Comparison of ENCODE assay signal across 8 mouse cellular contexts in genomic region chr1:59913869-59914225, GRCm38 (mm10). TPM values are rescaled to one million over a fixed set of nuclear protein-coding genes. Genes with fewer than 3 reads are reported as not detected.
DNase-seq lines count a peak whose midpoint lies in the region; ATAC-seq and TF ChIP-seq lines count a peak whose summit lies in the region.

No protein-coding gene starts in this region.

- TF ChIP-seq POLR2A in limb, embryonic 14.5 days (IDR thresholded peaks at IDR 0.05; ENCODE audit: borderline replicate concordance, extremely low read depth, insufficient read depth, insufficient read length) = no peak

- no peak overlapping the region for H3K27ac ChIP-seq in heart, embryonic 12.5 days (ENCODE audit: poor library complexity, severe bottlenecking)
- H3K27ac ChIP-seq in limb, embryonic 14.5 days (replicated peaks; ENCODE audit: low read depth, low read length) = no peak overlapping the region

- WGBS in heart, embryonic 12.5 days = 5% methylated on average over 12 of the region's 12 CpGs
- WGBS in limb, embryonic 14.5 days = 2% methylated on average over 12 of the region's 12 CpGs

- H3K9ac ChIP-seq in heart, embryonic 12.5 days = peak overlapping the region; percentile 96
- peak overlapping the region; percentile 84 for H3K9ac ChIP-seq in limb, embryonic 14.5 days (ENCODE audit: low read depth, low read length, severe bottlenecking)

- ATAC-seq in heart, embryonic 12.5 days (ENCODE audit: insufficient number of reproducible peaks, low FRiP score) = no peak
- no peak for ATAC-seq in limb, embryonic 14.5 days (ENCODE audit: low FRiP score, low read depth)
- ATAC-seq in monocyte, adult 5-6 weeks (replicated peaks; ENCODE audit: insufficient number of reproducible peaks, low FRiP score, low TSS enrichment, poor library complexity, severe bottlenecking) = peak; percentile 90
- no peak for ATAC-seq in cerebellum, adult (ENCODE audit: insufficient number of reproducible peaks, low FRiP score, low TSS enrichment)

- peak overlapping the region; percentile 84 for H3K4me3 ChIP-seq in heart, embryonic 12.5 days
- peak overlapping the region; percentile 81 for H3K4me3 ChIP-seq in limb, embryonic 14.5 days (replicated peaks; ENCODE audit: low read length)

- H3K36me3 ChIP-seq in heart, embryonic 12.5 days = no peaks in the 10 kb centered on the region
- H3K36me3 ChIP-seq in limb, embryonic 14.5 days (ENCODE audit: control insufficient read depth, insufficient read depth, low read length) = no peaks in the 10 kb centered on the region

- H3K27me3 ChIP-seq in heart, embryonic 12.5 days (replicated peaks) = no peaks in the 10 kb centered on the region
- no peaks in the 10 kb centered on the region for H3K27me3 ChIP-seq in limb, embryonic 14.5 days (ENCODE audit: control insufficient read depth, insufficient read depth, low read length)

- H3K9me3 ChIP-seq in heart, embryonic 12.5 days (replicated peaks) = no peaks in the 10 kb centered on the region
- no peaks in the 10 kb centered on the region for H3K9me3 ChIP-seq in limb, embryonic 14.5 days (ENCODE audit: control insufficient read depth, low read length)

- H3K4me1 ChIP-seq in heart, embryonic 12.5 days (replicated peaks) = peaks cover 26% of the 10 kb centered on the region
- H3K4me1 ChIP-seq in limb, embryonic 14.5 days (ENCODE audit: control insufficient read depth, insufficient read depth, low read length) = peaks cover 19% of the 10 kb centered on the region

- H3K4me2 ChIP-seq in heart, embryonic 12.5 days = peak overlapping the region; percentile 70
- H3K4me2 ChIP-seq in limb, embryonic 14.5 days (replicated peaks; ENCODE audit: low read depth, low read length, severe bottlenecking) = peak overlapping the region; percentile 66

- DNase-seq in retina, postnatal 7 days (ENCODE audit: low read depth, low spot score) = peak; percentile 6
- DNase-seq in retina, postnatal 1 day = no peak
- DNase-seq in c-Kit-positive CD71-negative TER-119-negative erythroid progenitor cells, embryonic 14.5 days (ENCODE audit: low read depth) = peak; percentile 45
- DNase-seq in limb, embryonic 14.5 days (ENCODE audit: low spot score) = peak; percentile 13
- no peak for DNase-seq in adrenal gland, adult 8-10 months

RNA-seq across cellular contexts. Expression of gene Fam117b, which starts 1.0 kb away (rescaled TPM):
- polyA plus RNA-seq in heart, embryonic 12.5 days (2016; fragmentation: Nextera tagmentation; extraction: Ambion mirVana) = 6.6 and 7.8 TPM in 2 replicates
- 12.3 and 13.9 TPM in 2 replicates for polyA plus RNA-seq in limb, embryonic 14.5 days (2012; rRNA removed)
- 12.4 and 14.9 TPM in 2 replicates for polyA plus RNA-seq in limb, embryonic 14.5 days (2014; fragmentation: Nextera tagmentation; extraction: Ambion mirVana)
- total RNA-seq in monocyte, adult 5-6 weeks (2017) = 58.6 to 81.1 TPM (median 75.3 TPM) in 3 replicates
- total RNA-seq in adrenal gland, adult 8-10 months (2022) = 10 to 100 TPM; 39.3 to 54.0 (median 45.2) TPM

Comparison
In these comparisons a context has a peak if more than half of its experiments do, and no peak if none do; other contexts are left out.
1. DNase-seq: peak in retina, postnatal 7 days (single experiment), c-Kit-positive CD71-negative TER-119-negative erythroid progenitor cells, embryonic 14.5 days (single experiment) and limb, embryonic 14.5 days (single experiment); none in retina, postnatal 1 day (single experiment) and adrenal gland, adult 8-10 months (single experiment).